Mouse (Mus musculus) E14TG2a.4 (cell line): ENCODE results near the gene Bok.
A peak's percentile ranks its signal among the peaks of the same experiment; 100 is the strongest.

Experiments
- H3K27me3 ChIP-seq: 2 replicates; pipeline ENCODE4 v1.6.1; 2014; ENCODE audit warnings: low read length, control low read depth; ENCODE audit not compliant: insufficient read depth
- H3K36me3 ChIP-seq: 2 replicates; pipeline ENCODE4 v1.6.1; 2014; ENCODE audit warnings: low read length, control low read depth; ENCODE audit not compliant: insufficient read depth
- H3K4me1 ChIP-seq: replicated peaks from 2 replicates; pipeline ENCODE4 v1.6.1; 2014; ENCODE audit warnings: low read depth, low read length, control low read depth
- H3K4me3 ChIP-seq: replicated peaks from 2 replicates; pipeline ENCODE4 v1.5.1; 2014; ENCODE audit warnings: mild to moderate bottlenecking, low read length
- H3K9me3 ChIP-seq: 2 replicates; pipeline ENCODE4 v1.6.1; 2014; ENCODE audit warnings: low read length, control low read depth
- CTCF ChIP-seq: conservative IDR thresholded peaks from 2 replicates; pipeline ENCODE4 v1.5.1; 2014; ENCODE audit warnings: low read length
- NANOG ChIP-seq: IDR thresholded peaks from 2 replicates; pipeline ENCODE4 v1.6.1; 2014; ENCODE audit warnings: borderline replicate concordance, low read length, mixed read lengths
- POU5F1 ChIP-seq: IDR thresholded peaks from 2 replicates; pipeline ENCODE4 v1.6.1; 2014; ENCODE audit warnings: low read length, borderline replicate concordance

Bok gene

GRCm38 (mm10) chr1:93685401-93686244 is at the start of gene Bok:
Bok (plus strand) TSS chr1:93685660.
- H3K9me3 ChIP-seq: peaks cover 10% of the 10 kb centered on the region; the same call in 1 of the 2 replicates
- H3K27me3 ChIP-seq: peaks cover 53% of the 10 kb centered on the region
- TF ChIP-seq CTCF (no peak), POU5F1 (no peak), NANOG (no peak)
- peaks cover 18% of the 10 kb centered on the region for H3K36me3 ChIP-seq
- peaks cover 36% of the 10 kb centered on the region for H3K4me1 ChIP-seq
- peak within 1 kb of the TSS; percentile 84 for H3K4me3 ChIP-seq

GRCm38 (mm10) chr1:93636211-93636897 is 49.1 kb upstream of the Bok start:
- Histone ChIP-seq H3K4me1 (peaks cover 36% of the 10 kb centered on the region), H3K4me3 (peak overlapping the region; percentile 99), H3K9me3 (no peaks in the 10 kb centered on the region), H3K36me3 (peaks cover 19% of the 10 kb centered on the region), H3K27me3 (peaks cover 9% of the 10 kb centered on the region)
- no peak for TF ChIP-seq POU5F1
- TF ChIP-seq NANOG: no peak
- TF ChIP-seq CTCF: no peak

- Histone ChIP-seq H3K36me3 (no peaks in the 10 kb centered on the region), H3K9me3 (no peaks in the 10 kb centered on the region), H3K4me3 (no peak overlapping the region), H3K4me1 (peaks cover 4% of the 10 kb centered on the region), H3K27me3 (no peaks in the 10 kb centered on the region)
- TF ChIP-seq NANOG (no peak), CTCF (no peak), POU5F1 (no peak)
Observed at GRCm38 (mm10) chr1:93641978-93642377, 43.5 kb upstream of the Bok start.

- no peak overlapping the region for H3K4me3 ChIP-seq
- H3K9me3 ChIP-seq: no peaks in the 10 kb centered on the region
- H3K27me3 ChIP-seq: no peaks in the 10 kb centered on the region
- H3K36me3 ChIP-seq: no peaks in the 10 kb centered on the region
- peaks cover 7% of the 10 kb centered on the region for H3K4me1 ChIP-seq
- TF ChIP-seq CTCF (no peak), POU5F1 (no peak), NANOG (no peak)
Observed at GRCm38 (mm10) chr1:93642692-93643091, 42.8 kb upstream of the Bok start.

GRCm38 (mm10) chr1:93649604-93650172 is 35.8 kb upstream of the Bok start:
- H3K4me1 ChIP-seq: peaks cover 26% of the 10 kb centered on the region
- H3K36me3 ChIP-seq: no peaks in the 10 kb centered on the region
- H3K27me3 ChIP-seq: peaks cover 11% of the 10 kb centered on the region
- H3K9me3 ChIP-seq: no peaks in the 10 kb centered on the region
- no peak for TF ChIP-seq POU5F1
- TF ChIP-seq NANOG: no peak
- H3K4me3 ChIP-seq: no peak overlapping the region

GRCm38 (mm10) chr1:93654275-93654674 is 31.2 kb upstream of the Bok start:
- H3K36me3 ChIP-seq: no peaks in the 10 kb centered on the region
- H3K27me3 ChIP-seq: peaks cover 13% of the 10 kb centered on the region
- H3K4me1 ChIP-seq: peaks cover 15% of the 10 kb centered on the region
- H3K9me3 ChIP-seq: no peaks in the 10 kb centered on the region
- no peak overlapping the region for H3K4me3 ChIP-seq
- TF ChIP-seq NANOG (no peak), POU5F1 (no peak), CTCF (no peak)

- Histone ChIP-seq H3K36me3 (no peaks in the 10 kb centered on the region), H3K4me1 (peaks cover 16% of the 10 kb centered on the region), H3K4me3 (no peak overlapping the region), H3K27me3 (peaks cover 17% of the 10 kb centered on the region), H3K9me3 (no peaks in the 10 kb centered on the region)
- TF ChIP-seq NANOG (no peak), CTCF (no peak), POU5F1 (no peak)
Observed at GRCm38 (mm10) chr1:93654798-93655197, 30.7 kb upstream of the Bok start.

GRCm38 (mm10) chr1:93656325-93657024 is 29.0 kb upstream of the Bok start:
- Histone ChIP-seq H3K4me1 (peaks cover 13% of the 10 kb centered on the region; the same call in 1 of the 2 replicates), H3K36me3 (no peaks in the 10 kb centered on the region), H3K27me3 (peaks cover 17% of the 10 kb centered on the region), H3K4me3 (no peak overlapping the region), H3K9me3 (no peaks in the 10 kb centered on the region)
- no peak for TF ChIP-seq POU5F1
- no peak for TF ChIP-seq NANOG
- TF ChIP-seq CTCF: no peak
